Mouse (Mus musculus) cortical plate, adult 2 months (tissue): Measurements from ENCODE around the gene Abi1. TPM values are rescaled to one million over a fixed set of nuclear protein-coding genes. Genes with fewer than 3 reads are reported as not detected.
A peak's percentile ranks its signal among the peaks of the same experiment; 100 is the strongest.

ENCODE experiments used
- H3K27ac ChIP-seq: fragments of 200-500 bp; 2 replicates; pipeline ENCODE4 v1.5.1; 2012; ENCODE audit warnings: low read length, control low read depth, inconsistent platforms; ENCODE audit not compliant: insufficient read depth
- H3K4me1 ChIP-seq: fragments of 200-500 bp; 2 replicates; pipeline ENCODE4 v1.6.1; 2011; ENCODE audit warnings: low read length; ENCODE audit not compliant: control insufficient read depth, insufficient read depth
- H3K4me3 ChIP-seq: fragments of 200-500 bp; 2 replicates; pipeline ENCODE4 v1.5.1; 2011; ENCODE audit warnings: mild to moderate bottlenecking, low read length, control low read depth; ENCODE audit not compliant: insufficient read depth
- CTCF ChIP-seq: fragments of 200-500 bp; IDR thresholded peaks from 2 replicates; pipeline ENCODE4 v1.5.1; 2011; ENCODE audit warnings: mild to moderate bottlenecking, control low read depth, low read length; ENCODE audit not compliant: insufficient read depth; ENCODE audit errors: extremely low read depth
- POLR2A ChIP-seq: fragments of 200-500 bp; IDR thresholded peaks from 2 replicates; pipeline ENCODE4 v1.6.1; 2011; ENCODE audit warnings: mild to moderate bottlenecking, low read length, control low read depth; ENCODE audit not compliant: insufficient read depth; ENCODE audit errors: extremely low read depth
- polyA plus RNA-seq: library from polyadenylated mRNA; depleted of rRNA; stranded (reverse); fragments of >200 nt; gene quantifications from 2 replicates; pipeline ENCODE4 v1.2.3, GENCODE M21; 2012

The Abi1 gene
- polyA plus RNA-seq, 1 experiment = 136 TPM

- TF ChIP-seq POLR2A (no peak), CTCF (no peak)
- Histone ChIP-seq H3K27ac (no peak overlapping the region), H3K4me3 (no peak overlapping the region), H3K4me1 (peaks cover 2% of the 10 kb centered on the region; the same call in 1 of the 2 replicates)
Measured at GRCm38 (mm10) chr2:23035467-23035866, 4.6 kb downstream of the Abi1 start.

GRCm38 (mm10) chr2:23034692-23035435 is 5.2 kb downstream of the Abi1 start:
- TF ChIP-seq CTCF (no peak), POLR2A (no peak)
- Histone ChIP-seq H3K4me3 (no peak overlapping the region), H3K27ac (no peak overlapping the region), H3K4me1 (peaks cover 2% of the 10 kb centered on the region; the same call in 1 of the 2 replicates)

DNA sequence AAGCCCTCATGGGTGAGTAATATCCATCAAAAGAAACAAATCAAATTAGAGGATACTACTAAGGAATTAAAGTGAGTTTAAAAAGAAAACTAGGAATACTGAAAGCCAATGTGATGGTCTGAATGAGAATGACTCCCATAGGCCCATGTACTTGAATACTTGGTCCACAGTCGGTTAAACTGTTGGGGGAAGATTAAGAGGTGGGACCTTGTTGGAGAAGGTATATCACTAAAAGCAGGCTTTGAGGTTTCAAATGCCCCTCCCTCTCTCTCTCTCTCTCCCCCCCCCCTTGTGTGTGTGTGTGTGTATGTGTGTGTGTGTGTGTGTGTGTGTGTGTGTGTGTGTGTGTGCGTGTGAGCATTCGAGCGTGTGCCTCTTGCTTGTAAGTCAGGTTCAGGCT is 9.4 kb downstream of the Abi1 start:
- no peak for TF ChIP-seq POLR2A
- TF ChIP-seq CTCF = no peak
- H3K4me1 ChIP-seq = peaks cover 6% of the 10 kb centered on the region
- H3K27ac ChIP-seq = no peak overlapping the region
- no peak overlapping the region for H3K4me3 ChIP-seq

DNA sequence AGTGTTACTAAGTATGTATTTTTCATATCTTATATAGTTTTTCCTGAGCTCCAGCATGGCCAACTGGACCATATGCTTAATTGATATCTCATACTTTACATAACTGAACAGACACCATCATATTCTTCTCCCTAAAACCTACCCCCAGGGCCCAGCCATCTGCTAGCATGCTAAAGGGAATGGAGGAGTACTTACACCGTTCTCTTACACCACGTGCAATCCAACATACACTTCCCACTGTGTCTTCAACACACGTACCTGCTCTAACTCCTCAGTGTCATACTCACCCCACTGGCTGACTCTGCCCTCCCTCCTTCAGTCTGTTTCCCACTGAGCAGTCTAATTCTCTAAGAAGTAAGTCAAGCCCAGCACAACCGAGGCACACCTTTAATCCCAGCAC is 11.2 kb downstream of the Abi1 start:
- H3K4me1 ChIP-seq = peaks cover 6% of the 10 kb centered on the region
- no peak for TF ChIP-seq CTCF
- no peak for TF ChIP-seq POLR2A
- no peak overlapping the region for H3K4me3 ChIP-seq
- H3K27ac ChIP-seq = no peak overlapping the region

DNA sequence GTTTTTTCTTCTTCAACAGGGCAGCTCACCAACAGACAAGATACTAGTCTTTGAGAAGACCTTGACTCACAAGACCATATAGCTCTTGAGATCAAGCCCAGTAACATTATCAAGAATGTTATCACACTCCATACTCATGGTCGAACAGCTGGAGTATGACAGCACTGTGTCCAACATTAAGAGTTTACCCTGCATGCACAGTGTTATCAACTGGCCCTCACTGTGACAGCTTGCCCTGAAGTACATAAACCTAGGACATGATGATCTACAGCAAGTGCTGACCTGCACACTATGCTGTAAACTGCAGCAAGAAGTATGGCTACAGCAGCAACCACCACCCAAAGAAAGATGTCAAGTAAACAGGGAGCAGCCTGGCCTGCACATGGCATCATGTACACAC is 13.7 kb downstream of the Abi1 start:
- H3K4me1 ChIP-seq = peaks cover 13% of the 10 kb centered on the region
- TF ChIP-seq CTCF (no peak), POLR2A (no peak)
- no peak overlapping the region for H3K27ac ChIP-seq
- no peak overlapping the region for H3K4me3 ChIP-seq

DNA sequence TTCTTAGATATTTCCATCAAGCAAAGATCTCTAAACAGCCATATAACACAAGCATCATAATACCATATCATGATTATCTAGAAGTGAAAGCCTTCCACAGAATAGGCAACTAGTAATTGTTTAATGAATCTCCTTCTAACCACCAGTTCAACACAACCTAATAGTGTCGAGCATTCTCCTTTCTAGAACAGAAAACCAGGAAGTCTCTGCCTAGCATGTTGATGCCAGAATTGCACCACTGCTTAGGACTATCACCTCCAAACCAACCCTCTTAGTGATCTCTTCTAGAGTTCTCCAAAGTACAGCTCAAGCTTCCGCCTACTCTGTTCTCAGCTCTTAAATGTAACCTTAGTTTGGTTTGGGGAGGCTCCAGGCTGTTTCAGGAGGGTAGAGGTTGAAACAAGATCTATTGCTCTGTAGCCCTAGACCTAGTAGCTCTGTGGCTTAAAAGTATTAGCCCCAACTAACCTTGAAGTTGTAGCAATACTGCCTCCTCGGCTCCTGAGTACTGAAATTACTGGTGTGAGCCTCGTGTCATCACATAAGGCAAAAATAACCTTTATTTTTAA is 16.2 kb downstream of the Abi1 start:
- H3K27ac ChIP-seq = no peak overlapping the region
- peaks cover 11% of the 10 kb centered on the region for H3K4me1 ChIP-seq
- TF ChIP-seq CTCF (no peak), POLR2A (no peak)
- H3K4me3 ChIP-seq = no peak overlapping the region

DNA sequence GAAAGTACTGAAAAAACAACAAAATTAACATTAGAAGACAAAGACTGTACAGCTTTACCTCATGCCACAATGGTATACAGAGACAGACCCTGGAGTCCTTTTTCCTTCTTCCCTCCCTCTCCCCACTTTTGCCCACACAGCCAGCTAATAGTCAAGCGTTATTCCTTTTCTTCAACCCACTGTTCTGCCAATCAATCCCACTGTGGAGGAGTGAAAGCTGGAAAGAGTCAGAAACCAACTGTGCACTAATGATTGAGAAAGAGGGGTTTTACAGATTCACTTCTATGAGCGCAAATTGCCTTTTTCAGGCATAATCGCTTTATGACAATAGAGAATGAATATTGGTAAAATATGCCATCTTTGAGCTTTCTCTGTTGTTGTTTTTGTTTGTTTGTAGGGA is 17.0 kb downstream of the Abi1 start:
- Histone ChIP-seq H3K27ac (no peak overlapping the region), H3K4me3 (no peak overlapping the region), H3K4me1 (peaks cover 11% of the 10 kb centered on the region)
- TF ChIP-seq POLR2A (no peak), CTCF (no peak)

DNA sequence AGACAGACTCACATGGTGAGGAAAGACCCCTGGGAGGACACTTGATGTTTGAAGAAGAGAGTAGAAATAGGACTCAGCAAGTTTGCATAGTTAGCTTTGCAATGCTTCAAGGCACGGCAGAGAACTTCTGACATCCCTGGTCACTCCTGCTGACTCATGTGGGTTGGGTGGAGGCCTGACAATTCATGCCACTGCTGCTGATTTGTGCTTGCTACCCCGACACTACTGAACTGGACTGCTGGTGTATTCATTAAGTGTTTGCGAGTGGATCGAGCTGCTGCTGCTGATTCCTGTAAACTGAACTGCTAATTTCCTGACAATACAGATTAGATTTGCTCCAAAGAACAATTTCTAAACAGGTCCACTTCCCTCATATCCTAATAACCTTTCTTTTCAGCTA is 18.3 kb downstream of the Abi1 start:
- Histone ChIP-seq H3K27ac (peak overlapping the region; percentile 84), H3K4me3 (no peak overlapping the region), H3K4me1 (peaks cover 11% of the 10 kb centered on the region)
- no peak for TF ChIP-seq POLR2A
- TF ChIP-seq CTCF = no peak

GRCm38 (mm10) chr2:23021320-23021719 is 18.7 kb downstream of the Abi1 start:
- no peak for TF ChIP-seq CTCF
- peaks cover 8% of the 10 kb centered on the region for H3K4me1 ChIP-seq
- peak overlapping the region; percentile 84; the same call in 1 of the 2 replicates for H3K27ac ChIP-seq
- no peak overlapping the region for H3K4me3 ChIP-seq

DNA sequence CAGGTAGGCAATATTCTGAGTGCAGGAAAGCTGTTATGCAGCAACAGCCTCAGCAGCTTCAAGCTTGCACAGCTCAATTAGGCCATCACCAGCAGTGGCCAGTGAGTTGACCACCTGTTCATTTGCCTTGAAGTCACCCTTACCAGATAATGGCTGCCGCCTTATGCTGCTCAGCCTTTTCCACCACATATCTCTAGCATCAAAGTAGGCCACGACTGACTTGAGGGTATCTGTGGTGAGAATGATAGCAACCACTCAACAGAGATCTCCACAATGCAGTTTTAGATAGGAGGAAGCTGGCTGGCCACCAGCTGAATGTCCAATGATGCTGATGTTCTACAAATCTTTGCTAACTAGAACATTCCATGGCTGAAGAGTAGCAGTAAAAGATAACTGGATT is 20.9 kb downstream of the Abi1 start:
- peaks cover 11% of the 10 kb centered on the region for H3K4me1 ChIP-seq
- H3K27ac ChIP-seq = no peak overlapping the region
- TF ChIP-seq POLR2A (no peak), CTCF (no peak)
- H3K4me3 ChIP-seq = no peak overlapping the region
